Mouse (Mus musculus) testis, adult 2 months (tissue): ENCODE data around the gene Btbd9.

Source experiments
- CTCF ChIP-seq: fragments of 200-500 bp; IDR thresholded peaks from 2 replicates; pipeline ENCODE4 v1.5.1; 2012; ENCODE audit warnings: low read depth, mild to moderate bottlenecking, inconsistent platforms, low read length, moderate library complexity; ENCODE audit not compliant: control insufficient read depth, insufficient read depth, insufficient replicate concordance
- POLR2A ChIP-seq: fragments of 200-500 bp; IDR thresholded peaks from 2 replicates; pipeline ENCODE4 v1.6.1; 2012; ENCODE audit warnings: low read depth, mild to moderate bottlenecking, inconsistent platforms, low read length, moderate library complexity; ENCODE audit not compliant: control insufficient read depth

- TF ChIP-seq CTCF (no peak), POLR2A (no peak)
These were observed 338.7 kb downstream of the Btbd9 start for GRCm38 (mm10) chr17:30237600-30237999.
